Mouse (Mus musculus): ENCODE results near the gene Col8a2.

Gene Col8a2

GRCm38 (mm10) chr4:126260520-126261201, 25.9 kb upstream of the Col8a2 start:
- DNase-seq (ENCODE audit: low spot score) = peak; percentile 90

DNA sequence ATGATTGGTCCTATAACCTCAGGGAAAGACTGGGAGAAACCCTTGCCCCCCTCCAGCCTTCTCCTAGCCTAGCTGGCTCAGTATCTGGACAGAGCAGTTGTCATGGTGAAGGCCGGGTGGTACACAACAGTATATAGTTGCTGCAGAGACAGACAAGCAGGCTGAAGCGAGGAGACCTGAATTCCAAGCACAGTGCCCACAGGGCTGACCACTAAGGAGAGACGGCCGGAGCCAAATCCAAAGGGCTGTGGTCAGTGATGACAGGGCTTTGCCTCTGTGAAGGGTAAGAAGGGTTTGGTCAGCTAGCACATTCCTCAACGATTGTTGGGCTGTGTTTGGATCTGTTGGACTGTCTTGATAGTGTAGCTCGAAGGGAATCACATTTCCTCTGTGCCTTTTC, 25.3 kb upstream of the Col8a2 start:
- peak; percentile 62 for DNase-seq (ENCODE audit: low spot score)

GRCm38 (mm10) chr4:126261675-126262074, 24.9 kb upstream of the Col8a2 start:
- DNase-seq (ENCODE audit: low spot score) = no peak

DNA sequence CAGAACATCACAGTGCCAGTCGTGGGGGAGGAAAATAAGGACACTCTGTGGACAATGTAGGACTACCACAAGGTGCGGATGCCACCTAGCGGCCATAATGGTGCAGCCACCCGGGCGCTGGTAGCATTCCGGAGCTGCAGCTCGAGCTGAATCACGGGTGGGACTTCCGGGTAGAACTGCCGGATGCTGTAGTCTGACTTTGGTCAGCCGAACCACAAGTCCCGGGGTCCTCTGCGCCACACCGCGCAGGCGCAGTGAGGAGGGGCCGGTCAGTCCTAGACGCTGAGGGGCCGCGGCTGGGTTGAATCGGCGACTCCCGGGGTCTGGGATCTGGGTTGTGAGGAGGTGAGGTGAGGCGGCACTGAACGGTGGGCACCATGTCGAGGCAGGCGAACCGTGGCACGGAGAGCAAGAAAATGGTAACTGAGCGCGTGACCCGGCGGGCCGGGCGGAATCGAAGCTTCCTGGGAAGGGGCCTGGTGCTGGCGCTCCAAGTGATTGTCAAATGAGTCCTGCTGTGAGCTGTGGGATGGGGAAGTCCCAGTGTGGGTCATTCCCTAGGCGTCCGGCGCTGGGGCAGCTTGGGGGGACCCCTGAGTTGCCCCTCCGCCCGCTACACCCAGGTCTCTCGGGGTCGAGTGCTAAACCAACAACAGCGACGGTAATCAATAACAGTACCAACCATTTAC, 24.3 kb upstream of the Col8a2 start, which contains the start of gene Trappc3:
Trappc3 (plus strand) TSS at position 207 of the 689 bp plus-strand sequence.
- peak; percentile 98 for DNase-seq (ENCODE audit: low spot score)

- DNase-seq (ENCODE audit: low spot score) = no peak
Measured at GRCm38 (mm10) chr4:126269292-126269691, 17.3 kb upstream of the Col8a2 start.

- DNase-seq (ENCODE audit: low spot score) = no peak
Measured at GRCm38 (mm10) chr4:126273753-126274152, 12.8 kb upstream of the Col8a2 start.

DNA sequence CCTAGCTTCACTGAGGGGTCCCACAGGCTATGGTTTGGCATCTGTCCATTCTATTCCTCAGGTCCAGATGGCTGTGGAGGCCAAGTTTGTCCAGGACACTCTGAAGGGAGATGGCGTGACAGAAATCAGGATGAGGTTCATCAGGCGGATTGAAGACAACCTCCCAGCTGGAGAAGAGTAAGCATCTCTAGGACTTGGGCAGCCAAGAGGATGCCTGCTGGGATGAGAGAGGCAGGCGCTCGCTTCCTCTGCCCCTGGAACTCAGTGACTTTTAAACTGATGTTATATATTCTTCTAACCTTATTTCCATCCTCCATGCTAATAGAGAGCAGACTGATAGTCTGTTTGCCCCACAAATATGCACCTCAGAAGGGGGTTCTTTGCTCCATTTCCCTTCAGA, 11.5 kb upstream of the Col8a2 start:
- no peak for DNase-seq (ENCODE audit: low spot score)

- DNase-seq (ENCODE audit: low spot score) = no peak
Measured at GRCm38 (mm10) chr4:126275681-126276131, 10.9 kb upstream of the Col8a2 start.

GRCm38 (mm10) chr4:126277906-126278564, 8.6 kb upstream of the Col8a2 start:
- peak; percentile 74 for DNase-seq (ENCODE audit: low spot score)

- no peak for DNase-seq (ENCODE audit: low spot score)
Measured at GRCm38 (mm10) chr4:126278565-126278915, 8.1 kb upstream of the Col8a2 start.

DNA sequence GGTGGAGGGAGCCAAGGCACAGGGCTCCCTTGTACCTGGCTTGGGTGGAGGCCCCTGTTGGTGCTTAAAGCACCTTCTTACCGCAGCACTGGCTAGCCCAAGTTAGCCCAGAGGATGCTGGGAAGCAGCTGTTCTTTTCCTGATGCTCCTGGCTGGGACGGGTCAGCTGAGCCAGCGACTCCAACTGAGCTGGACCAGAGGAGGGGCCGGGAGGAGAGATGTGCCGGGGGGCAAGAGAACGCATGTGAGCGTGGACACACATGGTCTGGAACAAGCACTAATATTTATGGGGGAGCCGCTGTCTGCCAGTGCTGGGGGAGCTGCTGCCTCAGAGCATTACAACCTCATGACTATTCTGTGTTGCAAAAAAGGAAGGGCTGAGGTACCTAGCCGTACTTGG, 7.6 kb upstream of the Col8a2 start:
- no peak for DNase-seq (ENCODE audit: low spot score)

DNA sequence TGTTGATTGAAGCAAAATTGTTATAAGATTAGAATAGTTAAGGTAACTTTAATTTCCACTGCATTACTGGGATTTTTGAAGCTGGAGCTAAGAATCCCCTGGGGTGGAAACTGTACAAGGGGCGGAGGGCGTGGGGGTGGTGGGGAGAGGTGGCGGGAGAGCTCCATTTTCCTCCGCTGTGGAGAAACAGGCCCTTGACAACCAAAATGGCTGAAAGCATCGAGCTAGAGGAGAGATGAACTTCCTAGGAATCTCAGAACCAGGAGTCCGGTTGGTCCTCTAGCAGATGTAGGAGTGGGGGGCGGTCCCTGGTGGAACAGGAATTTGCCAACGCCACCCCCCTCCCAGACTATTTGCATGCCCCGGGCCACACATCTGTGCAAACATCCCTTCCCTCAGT, 4.9 kb upstream of the Col8a2 start:
- DNase-seq (ENCODE audit: low spot score) = no peak

GRCm38 (mm10) chr4:126283582-126283981, 3.0 kb upstream of the Col8a2 start:
- no peak for DNase-seq (ENCODE audit: low spot score)

DNA sequence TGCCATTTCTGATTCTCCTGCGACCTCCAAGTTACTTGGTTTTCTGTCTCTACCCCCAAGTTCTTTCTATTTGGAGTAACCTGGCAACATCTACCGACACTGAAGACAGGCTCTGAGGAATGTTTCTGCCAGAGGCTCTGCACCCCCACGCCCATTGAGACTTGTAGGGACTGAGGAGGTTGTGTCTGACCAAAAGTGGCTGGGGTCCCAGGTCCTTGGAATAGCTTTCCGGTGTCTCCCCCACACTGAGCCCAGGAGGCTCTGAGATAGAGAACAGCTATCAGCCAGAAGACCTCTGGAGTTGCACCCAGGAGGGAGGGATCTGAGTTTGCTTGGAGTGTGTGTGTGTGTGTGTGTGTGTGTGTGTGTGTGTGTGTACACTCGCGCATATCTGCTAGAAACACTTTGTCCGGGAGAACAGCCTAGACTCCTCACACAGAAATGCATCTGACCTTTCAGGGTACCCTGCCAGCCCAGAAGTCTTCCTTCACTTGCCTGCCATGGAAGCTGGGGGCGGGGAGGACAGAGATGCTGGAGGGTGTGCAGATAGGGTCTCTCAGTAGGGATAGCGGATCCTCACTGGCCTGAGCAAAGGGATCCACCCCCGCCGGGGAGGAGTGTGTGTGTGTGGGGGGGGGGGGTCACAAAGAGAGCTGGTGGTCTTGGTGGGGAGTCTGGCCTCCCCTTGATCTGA, 856 bp downstream of the Col8a2 start:
- DNase-seq (ENCODE audit: low spot score) = no peak

GRCm38 (mm10) chr4:126288085-126288666, 1.6 kb downstream of the Col8a2 start:
- DNase-seq (ENCODE audit: low spot score) = no peak

GRCm38 (mm10) chr4:126290314-126290713, 3.7 kb downstream of the Col8a2 start:
- no peak for DNase-seq (ENCODE audit: low spot score)

- no peak for DNase-seq (ENCODE audit: low spot score)
Measured at GRCm38 (mm10) chr4:126291196-126291595, 4.6 kb downstream of the Col8a2 start.

GRCm38 (mm10) chr4:126295152-126295551, 8.6 kb downstream of the Col8a2 start:
- no peak for DNase-seq (ENCODE audit: low spot score)

- no peak for DNase-seq (ENCODE audit: low spot score)
Measured at GRCm38 (mm10) chr4:126295937-126296336, 9.3 kb downstream of the Col8a2 start.

GRCm38 (mm10) chr4:126296617-126297101, 10.1 kb downstream of the Col8a2 start:
- no peak for DNase-seq (ENCODE audit: low spot score)

DNA sequence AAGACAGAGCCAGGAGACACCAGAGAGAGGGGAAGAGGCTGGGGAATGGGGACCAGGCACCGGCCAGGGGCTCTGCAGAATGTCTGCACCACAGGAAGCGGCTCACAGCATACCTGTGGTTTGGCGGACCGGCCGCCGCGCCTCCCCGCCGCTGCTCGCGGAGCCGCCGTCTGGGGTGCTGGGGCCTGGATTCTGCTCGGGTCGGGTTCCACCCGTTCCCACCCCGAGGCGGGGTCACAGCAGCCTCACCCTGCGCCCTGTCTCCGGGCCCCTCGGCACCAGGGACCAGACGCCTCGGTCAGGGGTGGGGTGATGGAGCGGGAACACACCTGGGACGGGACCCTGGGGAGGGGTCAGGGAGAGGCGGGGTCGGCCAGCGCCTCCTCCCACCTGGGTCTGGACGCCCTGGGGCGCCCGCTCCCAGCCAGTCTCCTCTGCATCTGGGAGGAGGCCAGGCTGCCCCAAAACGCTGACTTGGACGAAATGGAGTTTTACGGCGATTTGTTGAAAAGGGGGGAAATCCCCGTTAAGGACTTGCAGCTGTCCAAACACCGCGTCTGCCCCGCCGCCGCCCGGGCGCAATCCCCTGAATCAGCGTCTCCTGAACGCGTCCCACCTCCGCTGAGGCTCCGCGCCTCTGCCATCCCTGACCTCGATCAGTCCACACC, 14.5 kb downstream of the Col8a2 start:
- no peak for DNase-seq (ENCODE audit: low spot score)
